9 mouse cellular contexts compared by ENCODE assay signal in genomic region chr17:17490820-17491621, GRCm38 (mm10).
DNase-seq lines count a peak whose midpoint lies in the region; ATAC-seq and TF ChIP-seq lines count a peak whose summit lies in the region.
"Had no signal": no experiment of that assay in that cellular context is flagged by ENCODE, and none has a peak within 500 bp of the region (broad histone marks: within the 10 kb centered on the region; RNA-seq: fewer than 3 reads in every experiment).

No protein-coding gene starts in this region.

- 40% methylated on average over 12 of the region's 15 CpGs for WGBS in heart, embryonic 13.5 days
- 52% methylated on average over 14 of the region's 15 CpGs for WGBS in hindbrain, postnatal 0 days
- WGBS in limb, embryonic 10.5 days, result 8% methylated on average over 14 of the region's 15 CpGs

- H3K9ac ChIP-seq in heart, embryonic 13.5 days, result no peak overlapping the region
- peak overlapping the region; percentile 94 for H3K9ac ChIP-seq in ES-E14 (ENCODE audit: insufficient read depth, low read depth, low read length, poor library complexity, severe bottlenecking)
- no peak overlapping the region for H3K9ac ChIP-seq in hindbrain, postnatal 0 days (replicated peaks; ENCODE audit: low read length)
- H3K9ac ChIP-seq: hindbrain, embryonic 15.5 days had no signal

- no peak for ATAC-seq in heart, embryonic 13.5 days (ENCODE audit: extremely low read depth, insufficient number of reproducible peaks, low FRiP score, low TSS enrichment)
- ATAC-seq in hindbrain, postnatal 0 days, result no peak

- no peak overlapping the region for H3K4me3 ChIP-seq in heart, embryonic 13.5 days
- H3K4me3 ChIP-seq in ES-E14 (ENCODE audit: insufficient read depth in 1 of 2, low read depth in 1 of 2, low read length in 2 of 2, poor library complexity in 1 of 2, severe bottlenecking in 1 of 2), result peak overlapping the region; percentile 64 to 73
- no peak overlapping the region for H3K4me3 ChIP-seq in hindbrain, postnatal 0 days (ENCODE audit: low read length)
- peak overlapping the region; percentile 41 for H3K4me3 ChIP-seq in limb, embryonic 10.5 days
- H3K4me3 ChIP-seq: hindbrain, embryonic 15.5 days had no signal

- in situ Hi-C loops in ES-E14 (cut with MboI; ENCODE audit: low sequenced_read_pairs in 2 of 2, unreplicated experiment in 2 of 2), result no loop called here

- no peak for TF ChIP-seq CTCF in hindbrain, postnatal 0 days (IDR thresholded peaks at IDR 0.05; ENCODE audit: low read depth)

- H3K27ac ChIP-seq in heart, embryonic 13.5 days (replicated peaks), result no peak overlapping the region
- H3K27ac ChIP-seq in ES-E14 (ENCODE audit: insufficient read depth, low read depth, low read length, poor library complexity, severe bottlenecking), result peak overlapping the region; percentile 97; the same call in 1 of the 2 replicates
- no peak overlapping the region for H3K27ac ChIP-seq in hindbrain, postnatal 0 days
- H3K27ac ChIP-seq in limb, embryonic 10.5 days, result peak overlapping the region; percentile 88
- H3K27ac ChIP-seq: hindbrain, embryonic 15.5 days had no signal

- H3K4me2 ChIP-seq in heart, embryonic 13.5 days, result peak overlapping the region; percentile 18; the same call in 1 of the 2 replicates
- no peak overlapping the region for H3K4me2 ChIP-seq in hindbrain, postnatal 0 days (ENCODE audit: low read depth, low read length)
- H3K4me2 ChIP-seq: hindbrain, embryonic 15.5 days had no signal

- no peaks in the 10 kb centered on the region for H3K9me3 ChIP-seq in heart, embryonic 13.5 days
- no peaks in the 10 kb centered on the region for H3K9me3 ChIP-seq in ES-E14 (ENCODE audit: control insufficient read depth, insufficient read depth, low read depth, low read length)
- H3K9me3 ChIP-seq in hindbrain, postnatal 0 days (ENCODE audit: low read length), result no peaks in the 10 kb centered on the region
- H3K9me3 ChIP-seq in limb, embryonic 10.5 days (replicated peaks), result no peaks in the 10 kb centered on the region
- H3K9me3 ChIP-seq: hindbrain, embryonic 15.5 days had no signal

- H3K4me1 ChIP-seq in heart, embryonic 13.5 days, result 0 out of 2 replicates have a peak, but pooled peaks cover 3% of the 10 kb centered on the region
- H3K4me1 ChIP-seq in ES-E14 (ENCODE audit: control insufficient read depth in 2 of 2, insufficient read depth in 2 of 2, low read length in 2 of 2, poor library complexity in 1 of 2), result peaks cover 6 to 12% of the 10 kb centered on the region in 2 experiments; a peak in 3 of 4 replicates
- no peaks in the 10 kb centered on the region for H3K4me1 ChIP-seq in hindbrain, postnatal 0 days (ENCODE audit: insufficient read depth, low read length)
- peaks cover 59% of the 10 kb centered on the region for H3K4me1 ChIP-seq in limb, embryonic 10.5 days
- H3K4me1 ChIP-seq: hindbrain, embryonic 15.5 days had no signal

- DNase-seq in heart, adult 9 months (ENCODE audit: low spot score in 2 of 2), result no peak
- no peak for DNase-seq in ES-E14 (ENCODE audit: low read depth, low spot score)
- DNase-seq in hindbrain, postnatal 0 days (ENCODE audit: low spot score), result peak; percentile 0
- DNase-seq in limb, embryonic 10.5 days (ENCODE audit: low spot score), result peak; percentile 85
- DNase-seq in MN1 (ENCODE audit: low spot score), result no peak
- no peak for DNase-seq in right cerebral cortex, adult 18-20 months
- no peak for DNase-seq in T-cell, adult 2 months (ENCODE audit: low spot score)

- no peaks in the 10 kb centered on the region for H3K27me3 ChIP-seq in heart, embryonic 13.5 days (replicated peaks)
- H3K27me3 ChIP-seq in hindbrain, postnatal 0 days (ENCODE audit: insufficient read depth, low read length), result no peaks in the 10 kb centered on the region
- H3K27me3 ChIP-seq in limb, embryonic 10.5 days (ENCODE audit: low read depth, poor library complexity, severe bottlenecking), result no peaks in the 10 kb centered on the region
- H3K27me3 ChIP-seq: hindbrain, embryonic 15.5 days had no signal

- no peaks in the 10 kb centered on the region for H3K36me3 ChIP-seq in heart, embryonic 13.5 days
- H3K36me3 ChIP-seq in ES-E14 (ENCODE audit: control insufficient read depth, insufficient read depth, low read length, poor library complexity, severe bottlenecking), result no peaks in the 10 kb centered on the region
- H3K36me3 ChIP-seq in hindbrain, postnatal 0 days (ENCODE audit: insufficient read depth, low read length), result no peaks in the 10 kb centered on the region
- H3K36me3 ChIP-seq in limb, embryonic 10.5 days, result peaks cover 10% of the 10 kb centered on the region
- H3K36me3 ChIP-seq: hindbrain, embryonic 15.5 days had no signal

TF ChIP-seq in ES-E14, 5 proteins besides CTCF, POLR2A, EP300 and RAD21:
- TF ChIP-seq CHD2 (IDR thresholded peaks at IDR 0.05; ENCODE audit: low read depth, low read length), result no peak
- no peak for TF ChIP-seq MAFK (IDR thresholded peaks at IDR 0.05; ENCODE audit: insufficient read depth, low read depth, low read length)
- TF ChIP-seq HCFC1 (IDR thresholded peaks at IDR 0.05; ENCODE audit: borderline replicate concordance, insufficient read depth, low read length), result no peak
- TF ChIP-seq ZNF384 (IDR thresholded peaks at IDR 0.05; ENCODE audit: low read depth, low read length), result no peak
- TF ChIP-seq ZC3H11A (IDR thresholded peaks at IDR 0.05; ENCODE audit: borderline replicate concordance, low read depth, low read length), result no peak

Comparison
In these comparisons a context has a peak if more than half of its experiments do, and no peak if none do; other contexts are left out.
1. H3K27ac ChIP-seq: peak in ES-E14 (single experiment) and limb, embryonic 10.5 days (single experiment); none in heart, embryonic 13.5 days (single experiment) and hindbrain, postnatal 0 days (single experiment).
2. H3K4me3 ChIP-seq: peak in ES-E14 (2 of 2) and limb, embryonic 10.5 days (single experiment); none in heart, embryonic 13.5 days (single experiment) and hindbrain, postnatal 0 days (single experiment).
3. DNase-seq: peak in hindbrain, postnatal 0 days (single experiment) and limb, embryonic 10.5 days (single experiment); none in heart, adult 9 months (0 of 2), ES-E14 (single experiment), MN1 (single experiment), right cerebral cortex, adult 18-20 months (single experiment) and T-cell, adult 2 months (single experiment).